Mouse (Mus musculus) thymus, postnatal 36 days (tissue): ENCODE measurements at regions not wholly inside any gene's neighbourhood (a gene's known extent, or its start where the extent isn't known, plus 50 kb on each side); places are given as distances from the start of the nearest gene placed in this dataset.

Experiments
- DNase-seq, 2 experiments: peaks; one replicate each; pipeline ENCODE4 v3.0.0; 2022; ENCODE audit warnings: mixed read lengths in 2 of 2

DNA sequence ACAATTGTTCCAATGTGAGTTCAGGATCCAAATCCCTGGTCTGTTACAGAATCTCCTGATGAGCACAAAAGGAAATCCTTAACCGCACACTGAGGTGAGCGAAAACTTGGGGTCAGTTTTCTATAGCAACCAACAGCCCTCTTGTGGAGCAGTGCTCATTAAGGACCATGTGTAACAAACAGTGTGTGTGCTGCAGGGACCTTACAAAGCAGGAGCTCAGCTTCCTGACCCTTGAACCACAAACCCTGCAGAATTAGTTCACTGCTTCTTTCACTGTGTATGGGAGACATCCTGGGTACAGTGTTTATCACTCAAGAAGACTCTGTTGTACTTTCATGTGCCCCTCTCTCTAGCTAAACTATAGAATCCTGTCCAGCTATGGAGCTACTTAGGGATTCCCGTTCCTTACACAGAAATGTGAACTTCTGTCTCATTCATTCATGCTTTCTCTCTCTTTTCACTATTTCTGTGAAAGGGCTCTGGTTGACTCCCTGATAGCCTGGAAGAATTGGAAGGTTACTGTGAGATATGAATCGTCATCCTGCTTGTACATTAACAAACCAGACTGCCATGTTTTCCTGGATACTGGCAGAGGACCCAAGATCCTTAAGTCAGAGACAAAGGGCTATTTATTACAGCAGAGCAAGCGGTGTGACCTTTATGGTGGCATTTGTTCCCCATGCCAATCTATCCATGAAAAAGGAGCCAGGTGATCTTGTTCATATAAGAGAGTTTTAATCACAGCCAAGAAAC is 100.5 kb upstream of the Pde3a start:
- no peak for DNase-seq

GRCm38 (mm10) chr6:141149170-141149917 is 99.7 kb upstream of the Pde3a start:
- DNase-seq: no peak

GRCm38 (mm10) chr6:141159326-141159725 is 89.7 kb upstream of the Pde3a start:
- no peak for DNase-seq

- DNase-seq: no peak
Observed at GRCm38 (mm10) chr6:141161626-141162233, 87.3 kb upstream of the Pde3a start.

DNA sequence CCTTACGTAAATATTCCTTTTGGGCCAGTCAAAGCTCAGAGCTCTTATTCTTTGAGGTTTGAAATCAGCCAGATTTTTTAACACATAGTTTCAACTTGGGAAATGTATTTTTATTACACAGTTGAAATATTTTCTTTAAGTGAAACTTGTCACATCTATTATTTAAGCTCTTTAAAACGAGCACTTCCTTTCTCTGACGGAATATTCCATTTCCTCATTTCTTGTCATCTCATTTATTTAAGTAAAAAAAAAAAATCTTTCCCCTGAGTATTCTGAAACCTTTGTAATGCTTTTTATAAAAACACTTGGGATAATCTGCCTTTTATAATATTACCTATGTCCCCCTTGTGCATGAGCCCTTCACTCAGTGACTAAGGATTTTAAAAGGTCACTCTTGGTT is 81.8 kb upstream of the Pde3a start:
- DNase-seq: no peak

DNA sequence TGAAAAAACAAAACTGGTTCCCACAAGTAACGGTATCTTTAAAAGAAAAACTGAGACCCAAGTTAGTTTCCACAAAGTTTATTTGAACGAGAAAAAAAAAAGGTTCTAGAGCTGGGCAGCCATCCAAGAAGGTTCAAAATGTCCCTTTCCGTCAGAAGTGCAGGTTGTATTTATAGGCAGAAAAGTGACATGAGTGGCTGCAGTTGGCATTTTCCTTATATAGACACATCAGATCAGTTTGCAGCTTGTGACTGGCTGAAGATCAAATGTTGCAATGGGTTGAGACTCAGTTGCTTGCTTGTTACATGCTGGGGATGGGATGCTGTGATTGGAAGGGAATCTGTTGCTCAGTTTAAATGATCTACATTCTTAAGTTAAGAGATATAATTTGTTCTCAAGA is 80.7 kb upstream of the Pde3a start:
- DNase-seq: no peak

GRCm38 (mm10) chr6:141183782-141184181 is 65.3 kb upstream of the Pde3a start:
- no peak for DNase-seq

DNA sequence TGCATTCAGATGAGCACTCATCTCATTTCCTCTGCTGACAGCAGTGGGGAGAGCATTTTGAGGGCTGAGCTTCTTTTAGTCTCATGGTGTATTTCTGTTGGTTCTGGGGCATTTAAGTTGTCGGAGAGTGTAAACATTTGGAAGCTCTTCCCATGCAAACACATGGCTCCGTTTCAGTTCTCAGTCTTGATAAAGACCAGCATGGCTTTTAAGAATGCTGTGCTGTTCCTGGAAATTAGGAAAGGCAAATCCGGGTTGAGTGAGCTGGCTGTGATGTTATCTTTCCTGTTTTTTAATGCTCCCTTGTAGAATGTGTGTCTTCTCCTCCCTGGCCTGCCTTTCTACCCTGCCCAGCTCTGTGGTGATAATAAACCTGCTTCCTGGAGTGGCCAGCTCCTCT is 61.0 kb upstream of the Pde3a start:
- no peak for DNase-seq

DNA sequence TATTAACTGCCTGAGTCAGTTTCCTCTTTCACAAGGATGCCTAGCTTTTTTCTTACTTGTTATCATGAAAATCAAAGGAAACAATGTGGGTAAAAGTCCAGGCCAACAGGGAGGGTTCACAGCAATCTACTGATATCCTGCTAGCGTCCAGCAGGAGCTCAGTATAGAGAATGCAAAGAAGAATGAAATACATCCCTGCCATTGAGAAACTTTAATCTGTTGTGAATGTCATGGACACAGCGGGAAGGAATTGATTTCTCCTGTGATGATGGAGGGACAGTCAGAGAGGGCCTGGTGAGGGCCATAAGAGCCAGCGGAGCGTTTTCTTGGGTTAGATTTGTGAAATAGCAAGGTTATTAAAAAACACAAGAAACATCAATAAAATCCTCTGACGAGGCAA is 60.0 kb upstream of the Pde3a start:
- DNase-seq: no peak

DNA sequence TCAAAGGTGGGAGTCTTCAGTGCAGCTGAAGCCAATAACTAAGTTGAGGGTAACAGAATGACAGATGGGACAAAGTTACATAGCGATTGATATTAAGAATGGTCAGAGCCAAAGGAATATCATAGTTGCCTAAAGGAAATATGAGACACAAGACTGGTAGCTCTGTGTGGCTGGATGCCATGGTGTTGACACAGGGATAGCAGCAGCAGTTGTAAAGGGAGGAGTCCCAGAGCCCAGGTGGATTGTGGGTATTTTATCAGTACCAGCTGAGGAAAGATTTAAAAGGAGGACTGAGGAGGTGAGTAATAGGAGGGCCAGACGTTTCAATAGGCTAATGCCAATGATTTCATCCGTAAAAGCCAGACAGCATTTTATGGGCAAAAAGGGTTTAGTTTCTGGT is 59.4 kb upstream of the Pde3a start:
- no peak for DNase-seq

DNA sequence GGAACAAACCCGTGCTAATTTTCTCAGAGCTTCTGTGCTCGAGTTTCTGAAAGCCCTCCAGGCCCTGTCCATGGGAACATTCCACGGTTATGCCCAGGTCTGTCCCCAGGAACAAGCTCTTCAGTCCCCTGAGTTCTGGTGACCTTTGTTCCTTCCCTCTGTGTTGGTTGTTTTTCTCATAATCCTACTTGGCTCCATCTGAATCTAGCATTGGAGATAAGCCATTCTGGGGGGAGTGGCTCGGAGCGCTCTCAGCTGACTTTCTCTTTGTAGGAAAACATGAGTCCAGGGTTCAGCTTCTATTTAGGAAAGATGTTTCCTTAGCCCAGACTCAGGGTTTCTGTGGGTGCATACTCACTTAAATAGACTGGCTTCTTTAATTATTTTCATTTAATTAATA is 58.7 kb upstream of the Pde3a start:
- DNase-seq: no peak

DNA sequence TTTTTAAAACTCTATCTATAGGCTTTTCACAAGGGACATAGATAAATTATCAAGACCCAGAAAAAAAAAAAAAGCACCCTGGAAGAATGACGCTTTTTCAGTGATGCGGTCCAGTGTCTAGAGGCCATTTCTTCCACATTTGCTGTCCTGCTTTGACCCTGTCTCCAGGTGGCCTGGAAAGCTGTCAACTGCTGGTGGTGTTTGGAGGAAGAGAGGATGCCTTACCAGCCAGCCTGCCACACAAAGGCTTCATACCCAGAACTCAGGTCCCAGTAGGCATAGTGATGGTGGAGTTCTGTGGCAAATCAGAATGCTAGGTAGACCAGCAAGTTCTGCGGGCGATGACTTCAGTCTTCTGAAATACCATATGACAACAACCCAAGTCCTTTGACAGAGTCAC is 51.6 kb upstream of the Pde3a start:
- DNase-seq: no peak
